Mouse (Mus musculus) hindbrain, embryonic 12.5 days (tissue): ENCODE measurements around the gene Cap1. TPM values are rescaled to one million over a fixed set of nuclear protein-coding genes. Genes with fewer than 3 reads are reported as not detected.
"Not testable (repeated sequence)": the region's sequence is repeated elsewhere in the genome, so short reads cannot be mapped to it uniquely, and the experiment has no call there.

Experiments
- ATAC-seq: fragments of 200-750 bp; cut with Nextera tagmentation; 2 replicates; pipeline ENCODE4 v1.8.0; 2017; ENCODE audit warnings: moderate TSS enrichment; ENCODE audit not compliant: low FRiP score
- H3K27ac ChIP-seq: fragments of 300-500 bp; sonication (generic); 2 replicates; pipeline ENCODE4 v1.5.1; 2016; ENCODE audit warnings: mild to moderate bottlenecking
- H3K27me3 ChIP-seq: fragments of 300-500 bp; sonication (generic); 2 replicates; pipeline ENCODE4 v1.6.1; 2016; ENCODE audit warnings: mild to moderate bottlenecking
- H3K36me3 ChIP-seq: fragments of 300-500 bp; sonication (generic); 2 replicates; pipeline ENCODE4 v1.6.1; 2016; ENCODE audit warnings: mild to moderate bottlenecking
- H3K4me1 ChIP-seq: fragments of 300-500 bp; sonication (generic); 2 replicates; pipeline ENCODE4 v1.6.1; 2016
- H3K4me2 ChIP-seq: fragments of 300-500 bp; sonication (generic); replicated peaks from 2 replicates; pipeline ENCODE4 v1.6.1; 2016; ENCODE audit warnings: mild to moderate bottlenecking
- H3K4me3 ChIP-seq: fragments of 300-500 bp; sonication (generic); 2 replicates; pipeline ENCODE4 v1.5.1; 2016; ENCODE audit warnings: mild to moderate bottlenecking
- H3K9ac ChIP-seq: fragments of 300-500 bp; sonication (generic); 2 replicates; pipeline ENCODE4 v1.6.1; 2016; ENCODE audit warnings: mild to moderate bottlenecking, moderate library complexity
- H3K9me3 ChIP-seq: fragments of 300-500 bp; sonication (generic); replicated peaks from 2 replicates; pipeline ENCODE4 v1.6.1; 2016; ENCODE audit warnings: mild to moderate bottlenecking
- WGBS: fragments of 180-500 bp; shearing (Covaris S2); methylation state at CpG from one replicate; pipeline ENCODE4 v1.1.7; 2016; 5-methylcytosine and 5-hydroxymethylcytosine counted together
- polyA plus RNA-seq: library from polyadenylated mRNA; unstranded; fragments of >200 nt; fragmentation: Nextera tagmentation; extraction: Ambion mirVana; gene quantifications from 2 replicates; pipeline ENCODE4 v1.2.1, GENCODE M21; 2016

The Cap1 gene
- polyA plus RNA-seq, 1 experiment from 2014 or later: 55.6 TPM

DNA sequence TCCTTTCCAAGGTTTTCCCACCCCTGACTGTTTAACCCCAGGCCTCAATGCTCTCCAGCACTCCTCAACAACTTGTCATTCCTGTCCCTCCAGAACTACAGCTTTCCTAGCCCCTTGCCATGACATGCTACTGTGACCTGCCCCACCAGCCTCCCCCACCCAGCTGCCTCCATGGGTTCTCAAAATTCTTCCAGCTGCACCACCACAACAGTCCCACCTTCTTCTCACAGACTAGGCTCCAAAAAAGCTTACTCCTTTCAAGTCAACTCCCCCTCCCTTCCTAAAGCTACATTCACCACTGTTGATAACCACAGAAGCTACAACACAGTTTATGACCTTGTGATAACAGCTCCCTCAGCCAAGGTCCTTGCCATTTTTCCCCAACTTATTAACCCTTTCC lies 58.2 kb downstream of the Cap1 start:
- no peaks in the 10 kb centered on the region for H3K36me3 ChIP-seq
- H3K9me3 ChIP-seq: no peaks in the 10 kb centered on the region; the same call in 1 of the 2 replicates
- H3K27ac ChIP-seq: no peak overlapping the region
- ATAC-seq: no peak
- no peak overlapping the region for H3K4me2 ChIP-seq
- no peaks in the 10 kb centered on the region for H3K27me3 ChIP-seq
- H3K4me3 ChIP-seq: no peak overlapping the region
- H3K4me1 ChIP-seq: peaks cover 10% of the 10 kb centered on the region
- H3K9ac ChIP-seq: no peak overlapping the region

DNA sequence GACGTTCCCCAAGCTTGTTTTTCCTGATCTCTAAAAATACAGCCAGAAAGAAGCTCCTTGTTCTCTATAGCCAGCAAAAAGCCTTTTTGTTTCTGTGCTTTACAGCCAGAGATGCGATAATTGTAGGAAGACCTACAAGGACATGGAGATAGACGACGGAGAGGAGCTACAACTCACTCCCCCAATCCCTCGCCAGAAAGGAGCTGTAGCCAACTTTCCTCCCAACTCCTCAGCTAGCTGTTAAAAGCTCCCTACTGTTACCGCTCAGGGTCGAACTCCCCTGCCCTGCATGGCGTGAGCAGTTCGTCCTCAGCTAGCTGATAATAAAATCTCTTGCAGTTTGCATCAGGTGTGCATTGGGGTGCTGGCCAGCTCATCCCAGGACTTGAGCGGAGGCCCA lies 64.9 kb downstream of the Cap1 start:
- ATAC-seq, H3K9ac ChIP-seq, H3K9me3 ChIP-seq, H3K27ac ChIP-seq, H3K4me1 ChIP-seq, H3K27me3 ChIP-seq, H3K4me2 ChIP-seq, H3K4me3 ChIP-seq, H3K36me3 ChIP-seq: not testable (repeated sequence)
- 43% methylated on average over 10 of the region's 10 CpGs for WGBS

DNA sequence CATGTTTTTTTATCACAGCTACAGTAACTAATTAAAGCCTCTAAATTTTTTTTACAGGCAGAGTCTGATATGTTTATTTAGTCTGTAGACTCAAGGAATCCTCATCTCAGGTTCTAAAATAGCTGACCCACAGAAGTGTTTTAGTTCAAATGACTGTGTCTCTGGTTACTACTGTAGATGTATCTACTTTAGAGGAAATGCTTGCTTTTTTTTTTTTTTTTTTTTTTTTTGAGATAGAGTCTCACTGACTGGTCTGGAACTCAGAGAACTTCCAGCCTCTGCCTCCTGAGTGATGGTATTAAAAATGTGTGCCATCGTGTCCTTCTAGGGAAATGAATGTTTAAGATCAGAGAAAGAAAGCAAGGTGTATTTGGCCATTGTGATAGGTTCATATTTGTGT lies 69.7 kb downstream of the Cap1 start:
- ATAC-seq: no peak
- Histone ChIP-seq H3K27ac (no peak overlapping the region), H3K4me3 (no peak overlapping the region), H3K27me3 (no peaks in the 10 kb centered on the region), H3K9ac (no peak overlapping the region), H3K36me3 (no peaks in the 10 kb centered on the region), H3K4me1 (no peaks in the 10 kb centered on the region), H3K4me2 (no peak overlapping the region), H3K9me3 (no peaks in the 10 kb centered on the region)
- 68% methylated on average over 1 of the region's 1 CpGs for WGBS

DNA sequence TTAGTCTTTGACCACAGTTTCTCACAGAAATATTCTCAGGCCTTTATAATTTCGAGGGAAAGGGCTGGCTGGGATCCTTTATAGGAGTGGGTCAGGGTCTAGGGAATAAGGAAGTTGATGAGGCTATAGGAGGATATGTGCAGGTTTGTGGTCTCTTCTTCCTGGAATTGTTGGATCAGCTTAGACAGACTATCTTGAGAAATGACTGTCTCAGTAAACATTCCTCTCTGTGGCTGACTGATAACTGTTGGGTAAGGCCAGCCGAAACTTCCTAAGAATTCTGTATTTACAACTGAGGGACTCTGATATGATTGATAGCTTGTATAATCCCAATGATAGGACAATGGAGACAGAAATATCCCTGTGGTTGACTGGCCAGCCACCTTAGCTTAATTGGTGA lies 74.0 kb downstream of the Cap1 start:
- no peak overlapping the region for H3K4me3 ChIP-seq
- no peak overlapping the region for H3K9ac ChIP-seq
- no peaks in the 10 kb centered on the region for H3K36me3 ChIP-seq
- ATAC-seq: no peak
- no peaks in the 10 kb centered on the region for H3K9me3 ChIP-seq
- no peaks in the 10 kb centered on the region for H3K4me1 ChIP-seq
- no peak overlapping the region for H3K27ac ChIP-seq
- H3K27me3 ChIP-seq: no peaks in the 10 kb centered on the region
- no peak overlapping the region for H3K4me2 ChIP-seq
- WGBS: 64% methylated on average over 2 of the region's 2 CpGs

DNA sequence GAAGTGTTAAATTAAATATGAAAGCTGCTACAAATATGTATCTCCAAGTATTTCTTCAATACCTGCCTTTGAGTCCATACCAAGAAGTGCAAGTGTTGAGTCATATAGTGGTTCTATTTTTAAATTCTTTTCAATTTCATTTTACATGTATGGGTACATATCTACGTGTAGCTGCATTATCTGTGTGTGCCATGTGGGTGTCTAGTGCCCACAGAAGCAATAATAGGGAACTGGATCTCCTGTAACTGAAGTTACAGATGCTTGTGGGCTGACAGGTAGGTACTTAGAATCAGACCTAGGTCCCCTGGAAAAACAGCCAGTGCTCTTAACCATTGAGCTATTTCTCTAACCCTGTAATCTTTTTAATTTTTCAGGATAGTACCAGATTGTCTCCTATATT lies 74.7 kb downstream of the Cap1 start:
- Histone ChIP-seq H3K36me3 (no peaks in the 10 kb centered on the region), H3K4me2 (no peak overlapping the region), H3K27ac (no peak overlapping the region), H3K4me1 (no peaks in the 10 kb centered on the region), H3K9ac (no peak overlapping the region), H3K27me3 (no peaks in the 10 kb centered on the region), H3K4me3 (no peak overlapping the region), H3K9me3 (no peaks in the 10 kb centered on the region)
- ATAC-seq: no peak
- WGBS: 49% methylated on average over 1 of the region's 1 CpGs

Other genes starting within 250 kb of the Cap1 start
- not detected in 2 replicates for gene 9530002B09Rik, start 196.8 kb downstream of the Cap1 start, polyA plus RNA-seq
- 73.1 and 73.5 TPM in 2 replicates for gene Ppt1, start 49.8 kb downstream of the Cap1 start, polyA plus RNA-seq
- gene Mfsd2a, start 75.1 kb upstream of the Cap1 start, polyA plus RNA-seq: 28.5 and 28.7 TPM in 2 replicates
- 103 and 105 TPM in 2 replicates for gene Mycl, start 109.6 kb upstream of the Cap1 start, polyA plus RNA-seq
- gene Trit1, start 130.5 kb upstream of the Cap1 start, polyA plus RNA-seq: 23.3 and 26.7 TPM in 2 replicates
- gene Bmp8b, start 219.1 kb upstream of the Cap1 start, polyA plus RNA-seq: 0.33 and 0.44 TPM in 2 replicates
- gene Oxct2b, start 230.2 kb upstream of the Cap1 start, polyA plus RNA-seq: 0.48 TPM in 1 of 2 replicates, not detected in the other